Mouse (Mus musculus) hindbrain, embryonic 11.5 days (tissue): ENCODE measurements around the gene Cntfr. TPM values are rescaled to one million over a fixed set of nuclear protein-coding genes. Genes with fewer than 3 reads are reported as not detected.

Source experiments
- ATAC-seq: fragments of 200-750 bp; cut with Nextera tagmentation; 2 replicates; pipeline ENCODE4 v1.8.0; 2017; ENCODE audit warnings: mild to moderate bottlenecking, moderate TSS enrichment, moderate library complexity; ENCODE audit not compliant: low FRiP score
- DNase-seq: peaks from one replicate; pipeline ENCODE4 v3.0.0-alpha.2; 2015; ENCODE audit warnings: low spot score
- H3K27ac ChIP-seq: fragments of 300-500 bp; sonication (generic); 2 replicates; pipeline ENCODE4 v1.5.1; 2014; ENCODE audit warnings: mild to moderate bottlenecking, low read depth, low read length
- H3K27me3 ChIP-seq: fragments of 300-500 bp; sonication (generic); 2 replicates; pipeline ENCODE4 v1.6.1; 2014; ENCODE audit warnings: mild to moderate bottlenecking, low read length, moderate library complexity, mixed read lengths; ENCODE audit not compliant: control insufficient read depth, insufficient read depth
- H3K36me3 ChIP-seq: fragments of 300-500 bp; sonication (generic); 2 replicates; pipeline ENCODE4 v1.6.1; 2014; ENCODE audit warnings: mild to moderate bottlenecking, low read length, moderate library complexity, mixed read lengths; ENCODE audit not compliant: control insufficient read depth, insufficient read depth
- H3K4me1 ChIP-seq: fragments of 300-500 bp; sonication (generic); replicated peaks from 2 replicates; pipeline ENCODE4 v1.6.1; 2014; ENCODE audit warnings: low read length, mixed read lengths; ENCODE audit not compliant: control insufficient read depth, insufficient read depth
- H3K4me2 ChIP-seq: fragments of 300-500 bp; sonication (generic); replicated peaks from 2 replicates; pipeline ENCODE4 v1.6.1; 2014; ENCODE audit warnings: mild to moderate bottlenecking, low read depth, low read length
- H3K4me3 ChIP-seq: fragments of 300-500 bp; sonication (generic); 2 replicates; pipeline ENCODE4 v1.5.1; 2014; ENCODE audit warnings: low read depth, low read length
- H3K9ac ChIP-seq: fragments of 300-500 bp; sonication (generic); 2 replicates; pipeline ENCODE4 v1.6.1; 2014; ENCODE audit warnings: low read depth, low read length
- H3K9me3 ChIP-seq: fragments of 300-500 bp; sonication (generic); 2 replicates; pipeline ENCODE4 v1.6.1; 2016; ENCODE audit warnings: low read length; ENCODE audit not compliant: control insufficient read depth
- WGBS: fragments of 180-500 bp; shearing (Covaris S2); extraction: QIAGEN DNeasy Blood & Tissue Kit; methylation state at CpG from one replicate; pipeline ENCODE4 v1.1.7; 2014; 5-methylcytosine and 5-hydroxymethylcytosine counted together
- polyA plus RNA-seq: library from polyadenylated mRNA; unstranded; fragments of >200 nt; fragmentation: Nextera tagmentation; extraction: Ambion mirVana; gene quantifications from 2 replicates; pipeline ENCODE4 v1.2.1, GENCODE M21; 2014

Gene Cntfr
- polyA plus RNA-seq, 1 experiment from 2014 or later: 29.5 TPM

GRCm38 (mm10) chr4:41665009-41665675, 31.7 kb downstream of the Cntfr start:
- H3K36me3 ChIP-seq: 0 out of 2 replicates have a peak, but pooled peaks cover under 1% of the 10 kb centered on the region
- H3K27ac ChIP-seq: peak overlapping the region; percentile 51; the same call in 1 of the 2 replicates
- no peak overlapping the region for H3K4me2 ChIP-seq
- no peak for ATAC-seq
- peaks cover 44% of the 10 kb centered on the region for H3K4me1 ChIP-seq
- peak overlapping the region; percentile 25; the same call in 1 of the 2 replicates for H3K9ac ChIP-seq
- H3K27me3 ChIP-seq: no peaks in the 10 kb centered on the region
- peak; percentile 50 for DNase-seq
- no peaks in the 10 kb centered on the region for H3K9me3 ChIP-seq
- WGBS: 5% methylated on average over 5 of the region's 8 CpGs
- no peak overlapping the region for H3K4me3 ChIP-seq

GRCm38 (mm10) chr4:41664533-41664932, 32.4 kb downstream of the Cntfr start:
- DNase-seq (peak; percentile 25), ATAC-seq (no peak)
- Histone ChIP-seq H3K36me3 (0 out of 2 replicates have a peak, but pooled peaks cover 2% of the 10 kb centered on the region), H3K4me3 (no peak overlapping the region), H3K4me1 (peaks cover 48% of the 10 kb centered on the region), H3K27me3 (no peaks in the 10 kb centered on the region), H3K4me2 (no peak overlapping the region; the same call in 1 of the 2 replicates), H3K27ac (no peak overlapping the region), H3K9ac (no peak overlapping the region), H3K9me3 (no peaks in the 10 kb centered on the region)
- WGBS: 47% methylated on average over 7 of the region's 7 CpGs

GRCm38 (mm10) chr4:41663614-41664013, 33.3 kb downstream of the Cntfr start:
- peak overlapping the region; percentile 65; the same call in 1 of the 2 replicates for H3K27ac ChIP-seq
- H3K27me3 ChIP-seq: no peaks in the 10 kb centered on the region
- ATAC-seq: 0 out of 2 replicates have a peak, but pooled peaks have one; percentile 4
- DNase-seq: peak; percentile 33
- 32% methylated on average over 9 of the region's 9 CpGs for WGBS
- H3K36me3 ChIP-seq: 0 out of 2 replicates have a peak, but pooled peaks cover 2% of the 10 kb centered on the region
- H3K9me3 ChIP-seq: no peaks in the 10 kb centered on the region
- H3K4me2 ChIP-seq: no peak overlapping the region
- H3K4me1 ChIP-seq: peaks cover 57% of the 10 kb centered on the region
- H3K9ac ChIP-seq: no peak overlapping the region
- no peak overlapping the region for H3K4me3 ChIP-seq

GRCm38 (mm10) chr4:41662723-41663122, 34.2 kb downstream of the Cntfr start:
- no peak overlapping the region for H3K4me3 ChIP-seq
- no peak overlapping the region for H3K4me2 ChIP-seq
- H3K27me3 ChIP-seq: no peaks in the 10 kb centered on the region
- H3K36me3 ChIP-seq: peaks cover 6% of the 10 kb centered on the region; the same call in 1 of the 2 replicates
- peaks cover 61% of the 10 kb centered on the region for H3K4me1 ChIP-seq
- no peaks in the 10 kb centered on the region for H3K9me3 ChIP-seq
- 0 out of 2 replicates have a peak overlapping the region, but pooled peaks have one; percentile 16 for H3K9ac ChIP-seq
- DNase-seq (peak; percentile 46), ATAC-seq (no peak)
- peak overlapping the region; percentile 65 for H3K27ac ChIP-seq
- 58% methylated on average over 11 of the region's 11 CpGs for WGBS

- ATAC-seq (peak; percentile 38), DNase-seq (peak; percentile 69)
- Histone ChIP-seq H3K9ac (no peak overlapping the region), H3K27me3 (no peaks in the 10 kb centered on the region), H3K9me3 (no peaks in the 10 kb centered on the region), H3K36me3 (peaks cover 10% of the 10 kb centered on the region; the same call in 1 of the 2 replicates), H3K27ac (peak overlapping the region; percentile 45), H3K4me1 (peaks cover 61% of the 10 kb centered on the region), H3K4me2 (no peak overlapping the region), H3K4me3 (no peak overlapping the region)
- WGBS: 27% methylated on average over 11 of the region's 11 CpGs
Measured at GRCm38 (mm10) chr4:41660851-41661430, 35.9 kb downstream of the Cntfr start.

- no peak for DNase-seq
Measured at GRCm38 (mm10) chr4:41659556-41659955, 37.3 kb downstream of the Cntfr start.

GRCm38 (mm10) chr4:41658566-41659384, 38.1 kb downstream of the Cntfr start:
- H3K9me3 ChIP-seq: no peaks in the 10 kb centered on the region

More at GRCm38 (mm10) chr4:41659556-41659955, 37.3 kb downstream of the Cntfr start:
- H3K4me1 ChIP-seq: peaks cover 50% of the 10 kb centered on the region
- H3K36me3 ChIP-seq: peaks cover 10% of the 10 kb centered on the region; the same call in 1 of the 2 replicates
- WGBS: 63% methylated on average over 9 of the region's 13 CpGs
- no peak overlapping the region for H3K9ac ChIP-seq
- no peak overlapping the region for H3K4me2 ChIP-seq
- ATAC-seq: no peak
- no peaks in the 10 kb centered on the region for H3K9me3 ChIP-seq
- 0 out of 2 replicates have a peak overlapping the region, but pooled peaks have one; percentile 70 for H3K27ac ChIP-seq
- no peaks in the 10 kb centered on the region for H3K27me3 ChIP-seq
- H3K4me3 ChIP-seq: no peak overlapping the region

GRCm38 (mm10) chr4:41655525-41655924, 41.4 kb downstream of the Cntfr start:
- no peak overlapping the region for H3K9ac ChIP-seq
- H3K4me1 ChIP-seq: peaks cover 19% of the 10 kb centered on the region
- no peak overlapping the region for H3K4me2 ChIP-seq
- no peaks in the 10 kb centered on the region for H3K9me3 ChIP-seq
- DNase-seq (no peak), ATAC-seq (no peak)
- no peaks in the 10 kb centered on the region for H3K27me3 ChIP-seq
- no peak overlapping the region for H3K4me3 ChIP-seq
- H3K27ac ChIP-seq: no peak overlapping the region
- peaks cover 10% of the 10 kb centered on the region; the same call in 1 of the 2 replicates for H3K36me3 ChIP-seq
- WGBS: 85% methylated on average over 2 of the region's 2 CpGs

More at GRCm38 (mm10) chr4:41658566-41659384, 38.1 kb downstream of the Cntfr start:
- ATAC-seq (peak; percentile 29), DNase-seq (no peak)
- Histone ChIP-seq H3K4me2 (no peak overlapping the region), H3K36me3 (peaks cover 10% of the 10 kb centered on the region; the same call in 1 of the 2 replicates), H3K27ac (peak overlapping the region; percentile 70), H3K4me3 (no peak overlapping the region), H3K9ac (0 out of 2 replicates have a peak overlapping the region, but pooled peaks have one; percentile 19), H3K27me3 (no peaks in the 10 kb centered on the region), H3K4me1 (peaks cover 47% of the 10 kb centered on the region)
- 21% methylated on average over 17 of the region's 25 CpGs for WGBS
